Mouse (Mus musculus) MEL (cell line): ENCODE data around the gene Osbpl9. TPM values are rescaled to one million over a fixed set of nuclear protein-coding genes. Genes with fewer than 3 reads are reported as not detected.
A peak's percentile ranks its signal among the peaks of the same experiment; 100 is the strongest.

Source experiments
- DNase-seq: peaks from one replicate; pipeline ENCODE4 v3.0.0; 2011; ENCODE audit warnings: low read depth, low spot score
- H3K27ac ChIP-seq: 2 replicates; pipeline ENCODE4 v1.5.1; 2012; ENCODE audit warnings: low read depth, mild to moderate bottlenecking, control low read depth, low read length, moderate library complexity; ENCODE audit not compliant: control insufficient read depth
- H3K27me3 ChIP-seq, 2 experiments: fragments of 150-350 bp in 1 of 2; sonication (generic) in 1 of 2; 2 replicates each; pipeline ENCODE4 v1.6.1; 2012; ENCODE audit warnings: low read length in 2 of 2, mild to moderate bottlenecking in 2 of 2, improper control_type of control experiment in 1 of 2, moderate library complexity in 1 of 2; ENCODE audit not compliant: insufficient read depth in 2 of 2, control insufficient read depth in 1 of 2
- H3K36me3 ChIP-seq, 2 experiments: 2 replicates each; pipeline ENCODE4 v1.6.1; 2012 to 2014; ENCODE audit warnings: low read length in 2 of 2, improper control_type of control experiment in 1 of 2, inconsistent platforms in 1 of 2, mild to moderate bottlenecking in 1 of 2; ENCODE audit not compliant: insufficient read depth in 2 of 2, control insufficient read depth in 1 of 2
- H3K4me1 ChIP-seq, 2 experiments: fragments of 150-350 bp in 1 of 2; sonication (generic) in 1 of 2; 2 replicates each; pipeline ENCODE4 v1.6.1; 2012; ENCODE audit warnings: low read length in 2 of 2, improper control_type of control experiment in 1 of 2, mild to moderate bottlenecking in 1 of 2; ENCODE audit not compliant: insufficient read depth in 2 of 2, control insufficient read depth in 1 of 2
- H3K4me3 ChIP-seq, 2 experiments: fragments of 150-350 bp in 1 of 2; sonication (generic) in 1 of 2; 2 replicates each; pipeline ENCODE4 v1.5.1; 2012; ENCODE audit warnings: low read depth in 2 of 2, low read length in 2 of 2, mild to moderate bottlenecking in 2 of 2, moderate library complexity in 2 of 2, control low read depth in 1 of 2, improper control_type of control experiment in 1 of 2; ENCODE audit not compliant: control insufficient read depth in 1 of 2, insufficient read depth in 1 of 2
- H3K79me2 ChIP-seq: 2 replicates; pipeline ENCODE4 v1.6.1; 2012; ENCODE audit warnings: mild to moderate bottlenecking, low read length, moderate library complexity; ENCODE audit not compliant: control insufficient read depth, poor library complexity, insufficient read depth
- H3K9ac ChIP-seq: 2 replicates; pipeline ENCODE4 v1.6.1; 2012; ENCODE audit warnings: low read depth, mild to moderate bottlenecking, control low read depth, low read length, moderate library complexity; ENCODE audit not compliant: control insufficient read depth, poor library complexity, severe bottlenecking
- H3K9me3 ChIP-seq: fragments of 150-350 bp; sonication (generic); replicated peaks from 2 replicates; pipeline ENCODE4 v1.6.1; 2012; ENCODE audit warnings: mild to moderate bottlenecking, low read length, improper control_type of control experiment, moderate library complexity; ENCODE audit not compliant: insufficient read depth
- CTCF ChIP-seq, 3 experiments: IDR thresholded peaks in 2 of 3; conservative IDR thresholded peaks in 1 of 3; 2 replicates each; pipeline ENCODE4 v1.5.1; 2011 to 2012; ENCODE audit warnings: low read length in 3 of 3, low read depth in 2 of 3, mild to moderate bottlenecking in 2 of 3, improper control_type of control experiment in 1 of 3, inconsistent platforms in 1 of 3, mixed read lengths in 1 of 3, moderate library complexity in 1 of 3; ENCODE audit not compliant: control insufficient read depth in 1 of 3, insufficient read depth in 1 of 3, poor library complexity in 1 of 3, severe bottlenecking in 1 of 3
- E2F4 ChIP-seq: IDR thresholded peaks from 2 replicates; pipeline ENCODE4 v1.6.1; 2011; ENCODE audit warnings: low read depth, low read length, improper control_type of control experiment, borderline replicate concordance
- EP300 ChIP-seq, 2 experiments: IDR thresholded peaks; 2 replicates each; pipeline ENCODE4 v1.6.1; 2011; ENCODE audit warnings: improper control_type of control experiment in 2 of 2, low read length in 2 of 2, low read depth in 1 of 2, mild to moderate bottlenecking in 1 of 2
- KAT2A ChIP-seq: conservative IDR thresholded peaks from 2 replicates; pipeline ENCODE4 v1.6.1; 2012; ENCODE audit warnings: low read depth, low read length, improper control_type of control experiment, inconsistent platforms
- MAFK ChIP-seq: IDR thresholded peaks from 2 replicates; pipeline ENCODE4 v1.6.1; 2011; ENCODE audit warnings: low read depth, mild to moderate bottlenecking, low read length, improper control_type of control experiment, borderline replicate concordance
- MAX ChIP-seq: IDR thresholded peaks from 2 replicates; pipeline ENCODE4 v1.6.1; 2011; ENCODE audit warnings: low read length, improper control_type of control experiment
- MAZ ChIP-seq: IDR thresholded peaks from 2 replicates; pipeline ENCODE4 v1.6.1; 2012; ENCODE audit warnings: low read depth, mild to moderate bottlenecking, inconsistent platforms, low read length, improper control_type of control experiment
- MYB ChIP-seq: IDR thresholded peaks from 2 replicates; pipeline ENCODE4 v1.6.1; 2011; ENCODE audit warnings: mild to moderate bottlenecking, low read depth, low read length, improper control_type of control experiment
- RAD21 ChIP-seq: IDR thresholded peaks from 2 replicates; pipeline ENCODE4 v1.6.1; 2011; ENCODE audit warnings: mild to moderate bottlenecking, low read depth, low read length, improper control_type of control experiment
- RCOR1 ChIP-seq: IDR thresholded peaks from 2 replicates; pipeline ENCODE4 v1.6.1; 2012; ENCODE audit warnings: low read depth, mild to moderate bottlenecking, inconsistent platforms, low read length, improper control_type of control experiment
- SIN3A ChIP-seq: IDR thresholded peaks from 2 replicates; pipeline ENCODE4 v1.6.1; 2012; ENCODE audit warnings: low read length, improper control_type of control experiment, inconsistent platforms
- SMC3 ChIP-seq: IDR thresholded peaks from 2 replicates; pipeline ENCODE4 v1.6.1; 2011; ENCODE audit warnings: low read depth, low read length, improper control_type of control experiment
- TAL1 ChIP-seq: IDR thresholded peaks from 2 replicates; pipeline ENCODE4 v1.6.1; 2012; ENCODE audit warnings: mild to moderate bottlenecking, inconsistent platforms, low read length, moderate library complexity, mixed read lengths
- TBP ChIP-seq: IDR thresholded peaks from 2 replicates; pipeline ENCODE4 v1.8.0; 2011; ENCODE audit warnings: low read depth, low read length, improper control_type of control experiment
- UBTF ChIP-seq: IDR thresholded peaks from 2 replicates; pipeline ENCODE4 v1.6.1; 2012; ENCODE audit warnings: low read depth, mild to moderate bottlenecking, inconsistent platforms, low read length, improper control_type of control experiment, moderate library complexity, borderline replicate concordance; ENCODE audit not compliant: insufficient read depth
- USF2 ChIP-seq, 2 experiments: IDR thresholded peaks; 2 replicates each; pipeline ENCODE4 v1.6.1; 2011 to 2012; ENCODE audit warnings: improper control_type of control experiment in 2 of 2, low read length in 2 of 2, borderline replicate concordance in 1 of 2, inconsistent platforms in 1 of 2, low read depth in 1 of 2, mild to moderate bottlenecking in 1 of 2; ENCODE audit not compliant: insufficient read depth in 1 of 2
- ZC3H11A ChIP-seq: IDR thresholded peaks from 2 replicates; pipeline ENCODE4 v1.6.1; 2012; ENCODE audit warnings: low read depth, mild to moderate bottlenecking, inconsistent platforms, low read length, improper control_type of control experiment
- ZKSCAN1 ChIP-seq: IDR thresholded peaks from 2 replicates; pipeline ENCODE4 v1.6.1; 2012; ENCODE audit warnings: low read depth, mild to moderate bottlenecking, inconsistent platforms, low read length, improper control_type of control experiment, moderate library complexity
- polyA plus RNA-seq, 2 experiments: library from polyadenylated mRNA; stranded (reverse) in 1 of 2; unstranded in 1 of 2; fragments of >175 nt in 1 of 2; fragments of >200 nt in 1 of 2; gene quantifications; 2 replicates each; pipeline versions ENCODE4 v1.2.1 to v1.2.4; 2012; ENCODE audit warnings: low replicate concordance in 2 of 2, low read depth in 1 of 2; ENCODE audit not compliant: insufficient read length in 2 of 2, insufficient read depth in 1 of 2, missing spikeins in 1 of 2
- total RNA-seq: library from RNA; depleted of rRNA; stranded (reverse); fragments of 300-350 nt; gene quantifications from 2 replicates; pipeline ENCODE4 v1.2.3, GENCODE M21; 2012

Osbpl9 gene
- total and polyA plus RNA-seq, 3 experiments: 14.9 to 42.6 TPM; not detected in 1

- no peak for TF ChIP-seq ZKSCAN1
Measured at GRCm38 (mm10) chr4:109201582-109202424, at the start of gene Osbpl9 (continued).

GRCm38 (mm10) chr4:109251605-109252004, 49.5 kb upstream of the Osbpl9 start:
- Histone ChIP-seq H3K36me3 (peaks cover 0 to 24% of the 10 kb centered on the region in 2 experiments; a peak in 2 of 4 replicates), H3K79me2 (no peaks in the 10 kb centered on the region), H3K27ac (no peak overlapping the region), H3K4me1 (peaks cover 11 to 20% of the 10 kb centered on the region in 2 experiments), H3K9ac (no peak overlapping the region), H3K27me3 (peaks cover 0 to 1% of the 10 kb centered on the region in 2 experiments; a peak in 1 of 4 replicates), H3K4me3 (peak overlapping the region; percentile 5 to 7; a peak in 1 of 4 replicates), H3K9me3 (no peaks in the 10 kb centered on the region)
- TF ChIP-seq SMC3: peak; percentile 80
- TF ChIP-seq MAFK: no peak
- no peak for TF ChIP-seq MAX
- no peak for TF ChIP-seq E2F4
- no peak for TF ChIP-seq RCOR1
- TF ChIP-seq TBP: no peak
- no peak for TF ChIP-seq MAZ
- TF ChIP-seq RAD21: peak; percentile 60
- TF ChIP-seq SIN3A: peak; percentile 26; the same call in 1 of the 2 replicates
- no peak for TF ChIP-seq UBTF
- no peak for TF ChIP-seq EP300 (IDR thresholded peaks at IDR 0.05; ENCODE audit: low read depth in 1 of 2, low read length in 2 of 2)
- TF ChIP-seq CTCF (IDR thresholded peaks at IDR 0.05 in 2 of 3, conservative IDR thresholded peaks at IDR 0.05 in 1 of 3; ENCODE audit: control insufficient read depth in 1 of 3, insufficient read depth in 1 of 3, low read depth in 2 of 3, low read length in 3 of 3, poor library complexity in 1 of 3, severe bottlenecking in 1 of 3): peak; percentile 72 to 83 (median 78)
- TF ChIP-seq KAT2A: no peak
- peak; percentile 53 for TF ChIP-seq ZC3H11A
- TF ChIP-seq TAL1: no peak
- no peak for TF ChIP-seq MYB
- TF ChIP-seq USF2 (IDR thresholded peaks at IDR 0.05; ENCODE audit: borderline replicate concordance in 1 of 2, insufficient read depth in 1 of 2, low read depth in 1 of 2, low read length in 2 of 2): no peak
- peak; percentile 70 for DNase-seq
